Mouse (Mus musculus) c-Kit-negative CD71-positive TER-119-positive erythroid progenitor cells, embryonic 14.5 days (primary cell): ENCODE results near the gene Fam98c.

ENCODE experiments used
- DNase-seq: peaks from one replicate; pipeline ENCODE4 v3.0.0-alpha.2; 2013; ENCODE audit warnings: low read depth, low spot score

The Fam98c gene

GRCm38 (mm10) chr7:29108992-29109955 lies 46.8 kb downstream of the Fam98c start:
- no peak for DNase-seq
